Mouse (Mus musculus) liver, adult 2 months (tissue): ENCODE results near the gene Far1. TPM values are rescaled to one million over a fixed set of nuclear protein-coding genes. Genes with fewer than 3 reads are reported as not detected.

ENCODE experiments used
- DNase-seq: peaks from one replicate; pipeline ENCODE4 v3.0.0-alpha.2; 2011; ENCODE audit warnings: low read depth, low spot score; ENCODE audit errors: extremely low read depth
- H3K27ac ChIP-seq: fragments of 200-500 bp; replicated peaks from 2 replicates; pipeline ENCODE4 v1.5.1; 2012; ENCODE audit warnings: low read depth, mild to moderate bottlenecking, control low read depth, inconsistent platforms, low read length; ENCODE audit not compliant: insufficient read depth
- H3K27me3 ChIP-seq: fragments of 200-500 bp; 2 replicates; pipeline ENCODE4 v1.6.1; 2012; ENCODE audit warnings: mild to moderate bottlenecking, moderate library complexity, low read length, inconsistent platforms; ENCODE audit not compliant: control insufficient read depth, insufficient read depth
- H3K36me3 ChIP-seq: fragments of 200-500 bp; 2 replicates; pipeline ENCODE4 v1.6.1; 2012; ENCODE audit warnings: low read length, inconsistent platforms; ENCODE audit not compliant: control insufficient read depth, insufficient read depth
- H3K4me1 ChIP-seq: fragments of 200-500 bp; 2 replicates; pipeline ENCODE4 v1.6.1; 2011; ENCODE audit warnings: low read length; ENCODE audit not compliant: control insufficient read depth, insufficient read depth
- H3K4me3 ChIP-seq: fragments of 200-500 bp; 2 replicates; pipeline ENCODE4 v1.5.1; 2011; ENCODE audit warnings: low read depth, mild to moderate bottlenecking, control low read depth, low read length, moderate library complexity; ENCODE audit not compliant: insufficient read depth
- H3K79me2 ChIP-seq: fragments of 200-500 bp; 2 replicates; pipeline ENCODE4 v1.6.1; 2012; ENCODE audit warnings: inconsistent platforms, mild to moderate bottlenecking, low read length, moderate library complexity; ENCODE audit not compliant: control insufficient read depth, insufficient read depth
- H3K9ac ChIP-seq: fragments of 200-500 bp; 2 replicates; pipeline ENCODE4 v1.6.1; 2012; ENCODE audit warnings: low read depth, mild to moderate bottlenecking, control low read depth, inconsistent platforms, low read length
- CTCF ChIP-seq: fragments of 200-500 bp; IDR thresholded peaks from 2 replicates; pipeline ENCODE4 v1.5.1; 2011; ENCODE audit warnings: low read depth, low read length, control low read depth
- POLR2A ChIP-seq: fragments of 200-500 bp; IDR thresholded peaks from 2 replicates; pipeline ENCODE4 v1.6.1; 2011; ENCODE audit warnings: low read length, control low read depth; ENCODE audit not compliant: insufficient read depth; ENCODE audit errors: extremely low read depth
- WGBS: fragments of 180-500 bp; shearing (Covaris S2); methylation state at CpG from one replicate; pipeline ENCODE4 v1.1.7; 2018; 5-methylcytosine and 5-hydroxymethylcytosine counted together
- polyA plus RNA-seq: library from polyadenylated mRNA; depleted of rRNA; stranded (reverse); fragments of >200 nt; gene quantifications from 2 replicates; pipeline ENCODE4 v1.2.3, GENCODE M21; 2012; rRNA removed
- total RNA-seq: library from RNA; depleted of rRNA; stranded (reverse); fragments of >200 nt; gene quantifications from 2 replicates; pipeline ENCODE4 v1.2.3, GENCODE M21; 2014; rRNA removed

The Far1 gene
- total RNA-seq = 6.8 and 7.7 TPM in 2 replicates
- polyA plus RNA-seq = 0.31 and 0.73 TPM in 2 replicates

DNA sequence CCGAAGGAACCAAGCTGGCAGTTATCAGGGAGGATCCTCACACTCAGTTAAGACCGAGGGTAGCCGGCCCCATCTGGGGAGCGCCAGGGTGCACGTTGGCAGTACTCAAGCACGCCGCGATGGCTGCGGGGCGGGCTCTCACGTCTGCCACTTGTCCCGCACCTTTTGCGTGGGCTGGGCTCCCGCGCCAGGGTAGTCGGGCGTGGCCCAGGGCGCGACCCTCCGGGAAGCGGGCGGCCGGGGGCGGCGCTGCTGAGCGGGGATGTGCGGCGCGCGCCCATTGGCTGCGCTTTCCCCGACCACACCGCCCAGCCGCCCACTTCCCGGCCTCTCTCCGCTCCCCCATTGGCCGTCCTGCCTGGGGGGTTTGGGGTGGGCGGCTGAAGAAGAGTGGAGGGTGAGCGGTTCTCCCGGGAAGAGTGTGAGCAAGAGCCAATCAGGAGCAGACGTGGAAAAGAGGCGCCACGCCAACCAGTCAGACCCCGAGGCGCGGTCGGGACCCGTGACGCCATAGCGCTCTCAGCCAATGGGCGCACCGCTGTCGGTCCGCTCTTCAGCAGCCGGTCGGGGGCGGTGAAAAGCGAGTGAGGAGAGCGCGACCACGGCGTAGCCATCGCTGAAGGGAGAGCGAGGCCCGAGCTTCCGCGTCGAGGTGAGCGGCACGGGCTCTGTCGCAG is at the start of gene Far1:
Gene Far1, plus strand, starts transcription at position 549 of the 677 bp plus-strand sequence.
- Histone ChIP-seq H3K4me1 (0 out of 2 replicates have a peak, but pooled peaks cover 3% of the 10 kb centered on the region), H3K36me3 (no peaks in the 10 kb centered on the region), H3K4me3 (peak within 1 kb of the TSS; percentile 77), H3K79me2 (no peaks in the 10 kb centered on the region), H3K27me3 (peaks cover 16% of the 10 kb centered on the region), H3K9ac (peak within 1 kb of the TSS; percentile 76), H3K27ac (no peak within 1 kb of the TSS)
- TF ChIP-seq CTCF (peak; percentile 41; the same call in 1 of the 2 replicates), POLR2A (peak; percentile 43; the same call in 1 of the 2 replicates)
- 1% methylated on average over 65 of the region's 71 CpGs for WGBS
- DNase-seq = peak; percentile 56

GRCm38 (mm10) chr7:113468345-113468744 is 45.3 kb upstream of the Far1 start:
- no peaks in the 10 kb centered on the region for H3K79me2 ChIP-seq

GRCm38 (mm10) chr7:113470671-113471070 is 43.0 kb upstream of the Far1 start:
- WGBS = 84% methylated on average over 2 of the region's 2 CpGs
- H3K4me3 ChIP-seq = no peak overlapping the region
- TF ChIP-seq POLR2A = no peak
- no peak for TF ChIP-seq CTCF
- H3K4me1 ChIP-seq = no peaks in the 10 kb centered on the region
- H3K36me3 ChIP-seq = no peaks in the 10 kb centered on the region
- H3K27me3 ChIP-seq = no peaks in the 10 kb centered on the region
- no peak overlapping the region for H3K27ac ChIP-seq
- DNase-seq = peak; percentile 15
- no peak overlapping the region for H3K9ac ChIP-seq
- H3K79me2 ChIP-seq = no peaks in the 10 kb centered on the region

More at GRCm38 (mm10) chr7:113468345-113468744, 45.3 kb upstream of the Far1 start:
- WGBS = 88% methylated on average over 3 of the region's 3 CpGs
- no peak for DNase-seq
- TF ChIP-seq CTCF (no peak), POLR2A (no peak)
- H3K36me3 ChIP-seq = no peaks in the 10 kb centered on the region
- no peak overlapping the region for H3K4me3 ChIP-seq
- H3K27me3 ChIP-seq = no peaks in the 10 kb centered on the region
- H3K4me1 ChIP-seq = no peaks in the 10 kb centered on the region
- no peak overlapping the region for H3K27ac ChIP-seq
- no peak overlapping the region for H3K9ac ChIP-seq

- DNase-seq = no peak
- WGBS = 74% methylated on average over 1 of the region's 1 CpGs
- H3K36me3 ChIP-seq = no peaks in the 10 kb centered on the region
- no peaks in the 10 kb centered on the region for H3K27me3 ChIP-seq
- H3K4me3 ChIP-seq = no peak overlapping the region
- H3K9ac ChIP-seq = no peak overlapping the region
- no peaks in the 10 kb centered on the region for H3K4me1 ChIP-seq
- TF ChIP-seq CTCF (no peak), POLR2A (no peak)
- no peak overlapping the region for H3K27ac ChIP-seq
- no peaks in the 10 kb centered on the region for H3K79me2 ChIP-seq
Observed at GRCm38 (mm10) chr7:113471653-113472052, 42.0 kb upstream of the Far1 start.

DNA sequence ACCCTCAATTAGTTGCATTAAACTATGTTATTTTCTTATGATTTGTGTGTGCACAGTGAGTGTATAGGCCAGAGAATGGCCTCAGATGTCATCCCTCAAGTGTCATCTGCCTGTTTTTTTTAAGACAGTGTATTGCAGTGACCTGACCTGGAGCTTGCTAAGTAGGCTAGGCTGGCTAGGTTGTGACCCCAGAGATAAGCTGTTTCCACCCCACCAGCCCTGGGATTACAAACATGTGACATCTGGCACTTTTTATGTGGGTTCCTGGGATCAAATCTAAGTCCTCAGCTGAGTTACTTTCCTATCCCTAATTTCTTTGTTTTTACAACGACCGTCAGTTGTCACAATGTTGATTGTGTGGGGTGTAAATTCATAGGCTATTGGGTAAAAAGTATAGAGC is 17.8 kb upstream of the Far1 start:
- Histone ChIP-seq H3K4me3 (no peak overlapping the region), H3K9ac (no peak overlapping the region), H3K27ac (no peak overlapping the region), H3K4me1 (no peaks in the 10 kb centered on the region), H3K36me3 (no peaks in the 10 kb centered on the region), H3K79me2 (no peaks in the 10 kb centered on the region), H3K27me3 (peaks cover 3% of the 10 kb centered on the region; the same call in 1 of the 2 replicates)
- DNase-seq = no peak
- no peak for TF ChIP-seq POLR2A
- WGBS = 68% methylated on average over 2 of the region's 2 CpGs

DNA sequence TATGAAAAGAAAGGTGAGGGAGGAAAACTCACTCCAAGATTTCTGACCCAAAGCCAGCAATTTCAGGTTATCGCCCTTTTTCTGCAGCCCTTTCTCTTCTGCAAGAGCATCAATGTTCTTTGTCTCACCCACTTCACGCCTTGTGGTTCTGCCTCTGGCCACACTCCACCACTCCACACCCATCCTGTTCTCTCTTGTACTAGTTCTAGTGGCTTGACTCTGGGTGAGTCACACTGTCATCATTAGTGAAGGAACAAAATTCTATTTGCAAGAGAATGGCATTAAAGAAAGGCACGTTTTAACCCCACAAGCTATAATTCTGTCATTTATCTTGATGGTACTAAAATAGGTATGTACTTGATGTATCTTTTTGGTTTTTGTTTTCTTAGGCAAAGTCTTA is 15.2 kb upstream of the Far1 start:
- WGBS = 83% methylated on average over 3 of the region's 3 CpGs
- no peaks in the 10 kb centered on the region for H3K36me3 ChIP-seq
- H3K4me3 ChIP-seq = no peak overlapping the region
- no peak for DNase-seq
- no peaks in the 10 kb centered on the region for H3K4me1 ChIP-seq
- H3K27me3 ChIP-seq = no peaks in the 10 kb centered on the region; the same call in 1 of the 2 replicates
- no peaks in the 10 kb centered on the region for H3K79me2 ChIP-seq
- no peak overlapping the region for H3K27ac ChIP-seq
- no peak overlapping the region for H3K9ac ChIP-seq
- TF ChIP-seq POLR2A = no peak
- TF ChIP-seq CTCF = no peak
